ENCODE assay signal across 9 mouse cellular contexts in the genomic region with DNA sequence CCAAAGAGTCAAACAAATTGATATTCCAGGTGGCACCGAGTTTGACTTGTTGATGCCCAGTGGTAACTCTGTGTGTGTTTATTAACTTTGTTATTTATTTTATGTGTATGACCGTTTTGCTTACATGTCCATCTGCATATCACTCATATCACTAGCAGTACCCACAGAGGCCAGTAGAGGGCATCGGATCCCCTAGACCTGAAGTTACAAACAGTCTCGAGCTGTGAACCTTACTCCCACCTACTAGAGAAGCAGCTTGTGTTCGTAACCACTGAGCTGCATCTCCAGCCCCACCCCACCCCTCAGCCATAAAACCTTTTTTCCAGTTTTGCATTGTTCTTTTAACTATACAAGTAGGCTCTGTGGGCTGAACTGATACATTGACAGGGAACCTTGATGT.
A peak's percentile ranks its signal among the peaks of the same experiment; 100 is the strongest.
DNase-seq lines count a peak whose midpoint lies in the region; ATAC-seq and TF ChIP-seq lines count a peak whose summit lies in the region.
"Had no signal": no experiment of that assay in that cellular context is flagged by ENCODE, and none has a peak within 500 bp of the region (broad histone marks: within the 10 kb centered on the region; RNA-seq: fewer than 3 reads in every experiment).

No protein-coding gene starts in this region.

- no peaks in the 10 kb centered on the region for H3K9me3 ChIP-seq in MEL (replicated peaks; ENCODE audit: insufficient read depth, low read length)
- H3K9me3 ChIP-seq in liver, embryonic 11.5 days (ENCODE audit: control insufficient read depth, low read length): peaks cover 3% of the 10 kb centered on the region; the same call in 1 of the 2 replicates
- H3K9me3 ChIP-seq: stomach, embryonic 15.5 days had no signal

- TF ChIP-seq POLR2A in kidney, adult 2 months (IDR thresholded peaks at IDR 0.05; ENCODE audit: low read depth, low read length): no peak
- TF ChIP-seq POLR2A in MEL (IDR thresholded peaks at IDR 0.05; ENCODE audit: control insufficient read depth in 1 of 2, insufficient read depth in 1 of 2, low read depth in 1 of 2, low read length in 2 of 2, poor library complexity in 1 of 2): no peak

- no peak for TF ChIP-seq EP300 in MEL (IDR thresholded peaks at IDR 0.05; ENCODE audit: low read depth in 1 of 2, low read length in 2 of 2)

- H3K27ac ChIP-seq in kidney, adult 2 months (ENCODE audit: insufficient read depth, low read depth, low read length): no peak overlapping the region
- no peak overlapping the region for H3K27ac ChIP-seq in MEL (ENCODE audit: control insufficient read depth, low read depth, low read length)
- no peak overlapping the region for H3K27ac ChIP-seq in liver, embryonic 11.5 days (ENCODE audit: low read depth, low read length)
- H3K27ac ChIP-seq: stomach, embryonic 15.5 days had no signal

- H3K79me2 ChIP-seq in MEL (ENCODE audit: control insufficient read depth, insufficient read depth, low read length, poor library complexity): no peaks in the 10 kb centered on the region

- H3K27me3 ChIP-seq in kidney, adult 2 months (replicated peaks; ENCODE audit: control insufficient read depth, insufficient read depth, low read length): no peaks in the 10 kb centered on the region
- H3K27me3 ChIP-seq in MEL (ENCODE audit: control insufficient read depth in 1 of 2, insufficient read depth in 2 of 2, low read length in 2 of 2): no peaks in the 10 kb centered on the region
- no peaks in the 10 kb centered on the region for H3K27me3 ChIP-seq in liver, embryonic 11.5 days (replicated peaks; ENCODE audit: control insufficient read depth, insufficient read depth, low read length)
- H3K27me3 ChIP-seq: stomach, embryonic 15.5 days had no signal

- no peak for ATAC-seq in liver, embryonic 11.5 days (replicated peaks; ENCODE audit: low FRiP score)

- no peak for DNase-seq in kidney, adult 2 months
- no peak for DNase-seq in kidney, postnatal 10 days
- peak; percentile 65 for DNase-seq in A20 (ENCODE audit: low read depth, low spot score)
- DNase-seq in MEL (ENCODE audit: low read depth, low spot score): peak; percentile 6
- DNase-seq in liver, embryonic 11.5 days (ENCODE audit: low spot score): peak; percentile 47
- no peak for DNase-seq in spleen, postnatal 4 days (ENCODE audit: low spot score in 2 of 2)
- DNase-seq in left cerebral cortex, adult 11 months (ENCODE audit: low spot score): no peak
- no peak for DNase-seq in gastrocnemius, postnatal 10 days

- H3K36me3 ChIP-seq in kidney, adult 2 months (ENCODE audit: control insufficient read depth, insufficient read depth, low read length): no peaks in the 10 kb centered on the region
- H3K36me3 ChIP-seq in MEL (ENCODE audit: control insufficient read depth in 1 of 2, insufficient read depth in 2 of 2, low read length in 2 of 2): no peaks in the 10 kb centered on the region
- no peaks in the 10 kb centered on the region for H3K36me3 ChIP-seq in liver, embryonic 11.5 days (ENCODE audit: control insufficient read depth, insufficient read depth, low read length)
- H3K36me3 ChIP-seq: stomach, embryonic 15.5 days had no signal

- 49% methylated on average over 5 of the region's 5 CpGs for WGBS in kidney, adult 2 months
- WGBS in liver, embryonic 11.5 days: 52% methylated on average over 5 of the region's 5 CpGs

- no peak overlapping the region for H3K9ac ChIP-seq in MEL (ENCODE audit: control insufficient read depth, low read depth, low read length, poor library complexity, severe bottlenecking)
- no peak overlapping the region for H3K9ac ChIP-seq in liver, embryonic 11.5 days (ENCODE audit: low read depth, low read length)
- H3K9ac ChIP-seq: stomach, embryonic 15.5 days had no signal

- TF ChIP-seq RAD21 in MEL (IDR thresholded peaks at IDR 0.05; ENCODE audit: low read depth, low read length): no peak

- no peak overlapping the region for H3K4me2 ChIP-seq in liver, embryonic 11.5 days
- H3K4me2 ChIP-seq: stomach, embryonic 15.5 days had no signal

- H3K4me3 ChIP-seq in kidney, adult 2 months (ENCODE audit: insufficient read depth, low read depth, low read length): no peak overlapping the region
- no peak overlapping the region for H3K4me3 ChIP-seq in MEL (ENCODE audit: control insufficient read depth in 1 of 2, insufficient read depth in 1 of 2, low read depth in 2 of 2, low read length in 2 of 2)
- no peak overlapping the region for H3K4me3 ChIP-seq in liver, embryonic 11.5 days (ENCODE audit: low read depth, low read length)
- H3K4me3 ChIP-seq: stomach, embryonic 15.5 days had no signal

- peak; percentile 63 for TF ChIP-seq CTCF in kidney, adult 2 months (conservative IDR thresholded peaks at IDR 0.05; ENCODE audit: insufficient read depth, insufficient read length, low read depth, low read length)
- TF ChIP-seq CTCF in MEL (IDR thresholded peaks at IDR 0.05 in 2 of 3, conservative IDR thresholded peaks at IDR 0.05 in 1 of 3; ENCODE audit: control insufficient read depth in 1 of 3, insufficient read depth in 1 of 3, low read depth in 2 of 3, low read length in 3 of 3, poor library complexity in 1 of 3, severe bottlenecking in 1 of 3): peak in 2 of 3 experiments; percentile 8 to 13; a peak in 2 of 6 replicates

- H3K4me1 ChIP-seq in kidney, adult 2 months (ENCODE audit: control insufficient read depth, insufficient read depth, low read length): peaks cover 14% of the 10 kb centered on the region
- H3K4me1 ChIP-seq in MEL (ENCODE audit: control insufficient read depth in 1 of 2, insufficient read depth in 2 of 2, low read length in 2 of 2): no peaks in the 10 kb centered on the region
- H3K4me1 ChIP-seq in liver, embryonic 11.5 days (replicated peaks; ENCODE audit: control insufficient read depth, insufficient read depth, low read length): no peaks in the 10 kb centered on the region
- H3K4me1 ChIP-seq: stomach, embryonic 15.5 days had no signal

TF ChIP-seq in MEL, 35 proteins besides CTCF, POLR2A, EP300 and RAD21:
- TF ChIP-seq CHD1 (IDR thresholded peaks at IDR 0.05; ENCODE audit: low read depth, low read length) (no peak), USF2 (IDR thresholded peaks at IDR 0.05; ENCODE audit: borderline replicate concordance in 1 of 2, insufficient read depth in 1 of 2, low read depth in 1 of 2, low read length in 2 of 2) (no peak), NRF1 (IDR thresholded peaks at IDR 0.05; ENCODE audit: insufficient read depth, low read depth, low read length, poor library complexity, severe bottlenecking) (no peak), SMC3 (IDR thresholded peaks at IDR 0.05; ENCODE audit: low read depth, low read length) (no peak), POLR2AphosphoS2 (IDR thresholded peaks at IDR 0.05; ENCODE audit: low read length) (no peak), ZNF384 (IDR thresholded peaks at IDR 0.05; ENCODE audit: low read depth, low read length) (no peak), KAT2A (conservative IDR thresholded peaks at IDR 0.05; ENCODE audit: low read depth, low read length) (no peak), RCOR1 (IDR thresholded peaks at IDR 0.05; ENCODE audit: low read depth, low read length) (no peak), MAX (IDR thresholded peaks at IDR 0.05; ENCODE audit: low read length) (no peak)

Comparison
In these comparisons a context has a peak if more than half of its experiments do, and no peak if none do; other contexts are left out.
1. DNase-seq: peak in A20 (single experiment), MEL (single experiment) and liver, embryonic 11.5 days (single experiment); none in kidney, adult 2 months (single experiment), kidney, postnatal 10 days (single experiment), spleen, postnatal 4 days (0 of 2), left cerebral cortex, adult 11 months (single experiment) and gastrocnemius, postnatal 10 days (single experiment).